Mouse (Mus musculus): Measurements from ENCODE around the gene Tmem145.

Gene Tmem145

DNA sequence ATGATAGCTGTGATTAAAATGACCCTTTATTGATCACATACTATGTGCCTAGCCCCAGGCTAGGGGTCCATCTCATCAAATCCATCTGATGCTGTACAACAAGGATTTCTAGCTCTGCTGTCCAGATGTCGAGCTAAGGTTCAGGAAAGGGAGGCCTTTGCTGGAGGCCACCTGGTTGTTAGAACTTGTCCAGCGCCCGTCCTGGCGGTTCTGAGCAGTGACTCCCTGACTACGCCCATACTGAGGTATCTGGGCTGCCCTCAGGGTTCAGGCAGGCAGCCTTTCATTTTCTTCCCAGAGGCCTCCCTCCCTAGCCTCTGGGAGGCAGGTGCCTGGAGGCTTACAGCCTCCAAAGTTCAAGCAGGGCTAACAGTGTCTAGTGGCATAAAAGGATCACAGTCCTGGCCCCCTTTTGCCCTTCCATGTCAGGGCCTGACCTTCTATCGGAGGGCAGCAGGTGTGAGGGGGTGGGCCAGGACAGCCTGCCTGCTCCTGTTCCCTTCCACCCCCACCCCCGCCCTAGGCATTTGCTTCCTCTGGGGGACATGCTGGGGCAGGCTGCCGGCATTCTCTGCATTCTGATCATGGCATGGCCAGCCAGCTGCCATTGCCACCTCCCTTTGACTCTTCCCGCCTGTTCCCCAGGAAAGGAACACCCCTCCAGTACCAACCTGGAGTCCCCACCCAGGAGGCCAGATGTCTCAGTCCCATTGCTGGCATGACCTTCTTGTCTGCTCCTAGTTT, 30.2 kb upstream of the Tmem145 start:
- ATAC-seq (ENCODE audit: low TSS enrichment), result no peak

DNA sequence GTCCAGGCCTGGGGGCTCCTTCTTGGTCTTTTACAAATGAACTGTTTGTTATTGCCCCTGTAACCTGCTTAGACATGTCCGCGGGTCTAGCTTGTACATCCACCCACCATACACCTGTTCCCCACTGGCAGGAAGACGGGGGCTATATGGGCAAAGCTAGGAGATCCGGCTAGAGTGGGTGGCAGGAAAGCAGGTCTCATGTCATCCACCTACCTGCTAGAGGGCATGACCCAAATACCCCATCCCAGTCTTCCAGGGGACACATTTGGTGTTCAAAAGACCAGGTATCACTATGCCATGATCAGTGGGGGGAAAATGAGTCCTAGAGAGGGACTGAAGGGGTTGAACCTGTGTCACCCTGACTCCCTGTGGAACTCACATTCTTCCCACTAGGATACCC, 28.5 kb upstream of the Tmem145 start:
- no peak for ATAC-seq (ENCODE audit: low TSS enrichment)

DNA sequence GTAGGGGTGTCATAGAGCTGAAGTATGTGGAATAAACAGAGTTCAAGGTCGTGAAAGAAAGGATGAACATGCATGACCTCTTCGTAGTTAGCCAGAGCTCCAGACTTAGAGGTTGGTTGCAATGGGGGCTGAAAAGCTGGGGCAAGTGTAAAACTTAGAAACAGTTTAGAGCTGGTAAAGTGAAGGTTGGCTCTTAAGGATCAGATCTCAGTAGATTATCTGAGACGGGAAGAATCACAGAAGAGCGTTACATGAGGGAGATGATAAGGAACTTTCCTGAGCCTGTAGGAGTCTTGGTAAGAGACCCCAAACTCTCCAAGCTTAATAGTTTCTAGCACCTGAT, 27.9 kb upstream of the Tmem145 start:
- no peak for ATAC-seq (ENCODE audit: low TSS enrichment)

DNA sequence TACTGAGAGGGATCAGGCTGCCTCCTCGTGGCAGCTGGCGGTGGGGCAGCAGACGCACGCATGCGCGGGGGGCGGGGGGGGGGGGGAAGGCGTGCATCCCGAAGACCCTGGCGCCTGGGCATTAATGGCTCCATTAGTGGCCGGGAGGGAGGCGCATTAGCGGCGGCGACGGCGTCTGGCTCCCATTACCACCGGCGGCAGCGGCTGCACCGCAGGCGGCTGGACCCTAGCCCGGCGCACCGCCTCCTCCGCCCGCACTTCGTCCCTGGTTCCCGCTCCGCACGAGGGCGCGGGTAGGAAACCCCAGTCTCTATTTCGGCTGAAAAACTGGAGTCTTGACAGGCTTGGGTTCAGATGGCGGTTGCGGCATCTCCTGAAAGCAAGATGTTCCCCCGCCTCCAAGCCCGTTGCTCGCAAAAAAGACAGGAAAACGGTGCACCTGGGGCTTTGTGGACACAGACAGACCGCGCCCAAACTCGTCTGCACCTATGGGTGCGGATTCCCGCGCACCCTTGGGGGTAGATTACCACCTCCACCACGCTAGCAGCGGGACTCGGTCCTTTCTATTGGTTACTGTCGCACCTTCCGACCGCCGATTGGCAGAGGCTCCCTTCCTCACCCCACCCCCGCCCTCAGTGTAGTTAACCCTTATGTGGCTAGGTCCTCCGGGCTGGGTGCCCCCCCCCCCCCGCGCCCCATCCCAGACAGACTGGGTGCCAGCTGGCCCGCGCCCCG, 27.4 kb upstream of the Tmem145 start:
- ATAC-seq (ENCODE audit: low TSS enrichment), result peak; percentile 11

DNA sequence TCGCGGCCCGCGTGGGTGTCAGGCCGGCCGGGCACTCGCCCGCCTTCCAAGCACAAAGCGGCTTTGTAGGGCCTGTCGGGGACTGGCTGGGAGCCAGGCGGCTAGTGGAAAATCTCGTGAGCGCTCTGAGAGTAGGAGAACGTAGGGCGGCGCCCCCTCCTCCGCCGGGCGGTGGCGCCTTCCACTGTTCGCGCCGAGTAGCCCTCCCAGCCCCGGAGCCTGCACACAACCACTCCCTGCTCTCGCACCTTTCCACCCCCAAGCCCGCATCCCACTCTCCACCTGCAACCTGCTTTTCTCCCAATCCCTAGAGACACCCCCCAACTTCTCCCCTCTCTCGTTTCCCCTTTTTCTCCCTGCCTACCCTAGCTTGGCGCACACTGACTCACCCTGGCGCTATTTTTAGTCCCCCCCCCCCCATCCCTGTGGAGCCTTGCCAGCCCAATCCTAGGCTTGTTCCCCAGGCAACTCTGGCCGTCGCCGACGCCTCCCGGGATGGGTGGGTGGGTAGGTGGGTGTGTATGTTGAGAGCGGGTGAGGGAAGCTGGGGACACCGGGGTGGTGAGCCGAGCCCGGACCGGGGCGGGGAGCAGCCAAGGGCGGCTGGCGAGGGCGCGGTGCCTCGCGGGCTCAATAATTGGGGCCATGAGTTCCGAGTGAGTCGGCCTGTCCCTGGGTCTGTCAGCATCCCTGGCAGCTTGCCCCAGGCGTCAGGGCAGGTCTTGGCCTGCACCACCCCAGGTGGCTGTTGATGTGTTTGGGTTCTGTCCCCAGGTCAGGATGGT, 26.6 kb upstream of the Tmem145 start:
- ATAC-seq (ENCODE audit: low TSS enrichment), result peak; percentile 21

DNA sequence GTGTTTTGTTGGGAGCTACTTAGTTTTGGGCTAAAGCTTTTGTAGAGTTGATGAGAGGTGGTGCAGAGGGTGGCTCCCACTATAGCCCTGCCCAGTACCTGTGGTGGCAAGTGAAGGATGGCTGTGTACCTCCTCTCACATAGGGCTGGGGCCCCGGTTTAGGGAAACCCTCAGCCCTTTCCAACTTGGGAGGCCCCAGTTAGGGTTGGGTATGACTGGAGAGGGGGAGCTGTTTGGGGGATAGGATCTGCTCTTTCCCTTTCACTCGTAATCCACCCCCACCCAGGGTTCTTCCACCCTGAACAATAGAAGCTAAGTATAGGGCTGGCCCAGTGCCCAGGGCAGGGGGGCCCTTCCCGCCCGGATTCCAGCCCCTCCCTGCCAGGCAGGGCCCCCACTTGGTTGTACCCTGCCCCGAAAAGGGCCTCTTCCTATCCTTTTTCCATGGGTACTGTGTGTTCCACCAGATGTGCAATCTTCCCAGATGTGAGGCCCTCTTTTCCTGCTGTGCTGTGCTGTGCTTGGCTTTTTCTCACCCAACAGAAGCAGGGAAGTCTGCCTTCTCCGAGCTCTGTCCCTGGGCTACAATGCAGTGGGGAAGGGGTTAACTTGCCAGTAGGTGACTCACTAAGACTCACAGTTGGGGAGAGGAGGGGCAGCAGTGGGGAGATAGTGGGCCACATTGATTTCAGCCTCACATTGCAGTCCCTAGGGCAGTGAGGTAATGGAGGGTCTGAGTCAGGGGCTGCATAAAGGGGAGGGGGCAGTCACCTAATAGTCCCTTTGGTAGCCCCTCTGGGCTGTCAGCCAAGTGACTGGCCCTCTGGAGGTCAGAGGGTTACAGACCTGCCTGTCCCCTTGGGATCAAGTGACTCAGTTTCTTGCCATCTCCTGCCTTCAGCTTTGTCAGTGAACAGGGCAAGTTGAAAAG, 25.8 kb upstream of the Tmem145 start:
- no peak for ATAC-seq (ENCODE audit: low TSS enrichment)

DNA sequence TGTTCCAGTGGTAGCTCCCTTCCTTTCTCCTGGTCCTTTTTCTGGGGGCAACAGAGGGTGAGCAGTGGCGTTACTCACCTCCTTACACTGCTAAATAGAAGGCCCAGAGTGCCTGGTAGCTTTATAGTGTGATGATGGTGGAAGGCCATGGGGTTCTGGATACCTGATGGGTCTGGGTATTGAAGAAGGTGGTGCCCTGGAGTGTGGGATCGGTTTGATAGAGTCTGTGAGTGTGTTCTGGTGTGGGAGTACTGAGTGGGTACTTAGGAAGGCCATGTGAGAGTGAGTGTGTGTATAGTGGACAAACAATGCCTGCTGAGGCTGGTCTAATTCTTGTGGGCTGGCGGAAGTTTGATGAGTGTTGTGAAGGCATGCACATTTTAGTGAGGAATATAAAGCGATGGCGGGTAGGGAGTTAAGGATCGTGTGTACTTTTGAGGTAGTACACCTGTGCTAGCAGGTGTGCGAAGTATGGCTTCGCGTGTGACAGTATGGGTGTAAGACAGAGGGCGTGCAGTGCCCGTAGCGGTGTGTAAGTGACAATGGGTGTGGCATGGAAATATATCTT, 24.7 kb upstream of the Tmem145 start:
- no peak for ATAC-seq (ENCODE audit: low TSS enrichment)

DNA sequence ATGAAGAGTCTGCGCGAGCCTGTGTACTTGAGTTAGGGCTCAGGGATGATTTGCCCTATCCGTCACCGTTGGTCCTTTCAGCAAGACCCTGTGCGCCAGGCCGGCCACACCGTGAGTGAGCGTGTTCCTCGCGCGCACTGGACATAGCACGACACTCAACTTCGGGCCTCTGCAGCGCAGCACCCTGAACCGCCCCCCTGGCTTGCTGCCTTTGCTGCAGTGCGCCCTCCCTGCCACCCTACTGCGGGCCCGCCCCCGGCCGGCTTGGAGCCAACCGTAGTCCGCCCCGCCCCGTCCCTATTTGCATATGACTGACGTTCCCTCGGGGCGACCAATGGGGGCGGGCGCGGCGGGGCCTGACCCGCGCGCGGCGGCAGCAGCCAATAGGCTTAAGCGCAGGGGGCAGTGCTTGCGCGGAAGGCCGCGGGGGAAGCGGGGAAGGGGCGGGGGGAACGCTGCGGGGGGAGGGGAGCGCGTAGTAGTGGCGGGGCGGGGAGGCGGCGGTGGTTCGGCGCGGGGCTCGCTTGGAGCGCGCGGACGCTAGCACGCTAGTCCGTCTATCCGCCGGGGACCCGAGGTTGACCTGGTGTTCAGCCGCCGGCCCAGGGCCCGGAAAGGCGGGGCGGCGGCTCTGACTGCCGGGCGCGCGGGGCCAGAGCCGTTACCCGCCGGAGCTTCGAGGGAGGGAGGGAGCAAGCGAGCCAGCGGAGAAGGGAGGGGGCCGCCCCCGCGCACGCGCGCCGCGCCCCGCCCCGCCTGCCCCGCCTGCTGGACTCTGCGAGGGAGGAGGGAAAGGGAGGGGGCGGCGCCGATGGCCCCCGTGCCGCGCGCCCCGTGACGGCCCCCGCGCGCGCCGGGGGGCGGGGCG, 23.9 kb upstream of the Tmem145 start:
- peak; percentile 25 for ATAC-seq (ENCODE audit: low TSS enrichment)

DNA sequence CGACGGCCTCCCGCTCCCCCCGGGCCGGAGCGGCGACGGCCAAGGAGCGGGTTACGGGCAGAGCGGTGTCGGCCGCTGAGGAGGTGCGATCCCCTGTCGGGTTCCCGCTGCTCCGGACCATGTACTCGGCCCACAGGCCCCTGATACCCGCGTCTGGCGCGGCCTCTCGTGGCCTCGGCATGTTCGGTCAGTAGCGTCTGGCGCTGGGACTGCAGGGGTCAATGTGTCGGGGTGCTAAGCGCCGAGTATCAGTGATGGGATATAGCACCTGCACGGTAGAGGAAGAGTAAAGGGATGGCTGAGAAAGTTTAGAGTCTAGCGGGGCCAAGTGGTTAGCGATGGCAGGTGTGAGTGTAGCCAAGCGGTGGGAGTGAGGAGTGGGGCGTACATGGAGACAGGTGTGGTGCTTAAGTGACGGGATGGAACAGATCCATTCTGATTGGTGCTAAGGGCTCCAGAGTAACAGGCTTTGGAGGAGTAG, 23.1 kb upstream of the Tmem145 start:
- no peak for ATAC-seq (ENCODE audit: low TSS enrichment)

DNA sequence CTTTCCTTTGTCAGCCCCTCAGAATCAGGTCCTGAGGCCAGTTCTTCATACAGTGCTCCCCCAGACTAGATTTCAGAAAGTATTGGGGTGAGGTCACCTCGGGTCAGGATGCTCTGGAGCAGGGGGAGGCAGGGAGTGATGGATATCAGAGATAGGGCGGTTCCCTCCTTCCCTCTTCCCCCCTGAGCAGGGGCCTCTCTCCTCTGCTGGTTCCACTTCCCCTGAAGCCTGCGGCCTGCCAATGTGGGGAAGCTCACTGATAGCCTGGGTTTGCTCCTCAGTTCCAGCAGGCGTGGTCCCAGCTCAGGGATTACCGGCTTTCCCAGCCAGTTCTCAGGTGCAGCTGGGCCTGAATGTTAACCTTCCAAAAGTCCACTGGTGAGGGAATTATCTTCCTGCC, 22.3 kb upstream of the Tmem145 start:
- ATAC-seq (ENCODE audit: low TSS enrichment), result no peak

DNA sequence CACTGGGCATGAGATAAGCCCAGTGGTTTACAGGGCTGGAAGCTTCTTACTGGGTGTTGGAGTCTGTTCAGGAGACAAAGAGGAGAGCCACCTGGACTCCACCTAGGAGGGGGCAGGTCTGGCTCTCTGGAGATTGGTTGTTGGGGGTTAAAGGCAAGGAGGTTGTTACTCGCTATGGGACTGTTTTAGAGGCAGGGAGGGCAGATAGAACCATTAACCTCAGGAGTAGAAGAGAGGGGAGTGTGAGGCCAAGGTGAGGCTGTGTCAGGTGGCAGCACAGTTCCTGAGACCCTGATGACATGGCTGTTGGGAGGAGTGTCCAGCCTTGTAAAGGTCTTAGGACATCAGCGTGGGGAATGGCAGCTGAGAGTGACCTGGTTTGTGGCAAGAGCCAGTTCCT, 21.7 kb upstream of the Tmem145 start:
- ATAC-seq (ENCODE audit: low TSS enrichment), result no peak

DNA sequence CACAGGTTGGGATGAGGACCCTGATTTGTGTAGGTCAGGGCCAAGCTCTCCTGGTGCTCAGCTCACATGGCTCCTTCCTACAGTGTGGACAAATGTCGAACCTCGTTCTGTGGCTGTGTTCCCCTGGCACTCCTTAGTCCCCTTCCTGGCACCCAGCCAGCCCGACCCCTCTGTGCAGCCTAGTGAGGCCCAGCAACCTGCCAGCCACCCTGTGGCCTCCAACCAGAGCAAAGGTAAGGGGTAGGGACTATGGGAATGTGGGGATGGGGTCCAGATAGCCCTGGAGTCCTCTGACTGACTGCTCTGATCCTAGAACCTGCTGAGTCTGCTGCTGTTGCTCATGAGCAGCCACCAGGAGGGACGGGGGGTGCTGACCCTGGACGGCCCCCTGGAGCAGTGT, 21.1 kb upstream of the Tmem145 start:
- ATAC-seq (ENCODE audit: low TSS enrichment), result no peak

DNA sequence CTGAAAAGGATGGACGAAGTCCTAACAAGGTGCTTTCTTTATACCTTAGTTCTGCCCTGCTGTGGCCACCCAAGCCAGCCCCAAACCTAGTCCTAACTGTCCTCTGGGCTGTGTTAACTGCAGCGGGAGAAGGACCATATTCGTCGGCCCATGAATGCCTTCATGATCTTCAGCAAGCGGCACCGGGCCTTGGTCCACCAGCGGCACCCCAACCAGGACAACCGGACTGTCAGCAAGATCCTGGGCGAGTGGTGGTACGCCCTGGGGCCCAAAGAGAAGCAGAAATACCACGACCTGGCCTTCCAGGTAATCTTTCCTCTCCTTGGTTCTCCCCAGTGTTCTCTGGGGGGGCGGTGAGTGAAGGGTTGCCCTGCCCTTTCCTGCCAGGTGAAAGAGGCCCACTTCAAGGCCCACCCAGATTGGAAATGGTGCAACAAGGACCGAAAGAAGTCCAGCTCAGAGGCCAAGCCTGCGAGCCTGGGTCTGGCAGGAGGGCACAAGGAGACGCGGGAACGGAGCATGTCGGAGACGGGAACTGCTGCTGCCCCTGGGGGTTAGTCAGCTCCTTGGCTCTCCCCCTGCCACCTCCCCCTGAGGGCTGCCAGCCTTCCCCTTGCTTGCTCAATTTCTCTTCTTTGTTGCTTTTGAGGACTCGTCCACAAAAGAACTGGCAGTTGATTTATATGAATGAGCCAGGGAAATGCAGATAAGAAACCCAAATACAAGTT, 20.2 kb upstream of the Tmem145 start:
- ATAC-seq (ENCODE audit: low TSS enrichment), result no peak

DNA sequence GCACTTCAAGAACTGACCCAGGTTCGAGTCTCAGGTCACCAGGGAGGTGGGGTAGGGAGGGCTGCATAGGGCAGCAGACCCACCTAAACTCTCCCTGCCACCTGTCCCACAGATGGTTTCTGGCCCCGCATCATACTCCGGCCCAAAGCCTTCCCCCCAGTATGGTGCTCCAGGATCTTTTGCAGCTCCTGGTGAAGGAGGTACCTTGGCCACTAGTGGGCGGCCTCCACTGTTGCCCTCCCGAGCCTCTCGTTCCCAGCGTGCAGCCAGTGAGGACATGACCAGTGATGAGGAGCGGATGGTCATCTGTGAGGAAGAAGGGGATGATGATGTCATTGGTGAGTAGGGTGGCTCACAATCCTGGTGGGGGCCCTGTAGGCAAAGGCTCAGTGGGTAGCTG, 18.9 kb upstream of the Tmem145 start:
- ATAC-seq (ENCODE audit: low TSS enrichment), result no peak

DNA sequence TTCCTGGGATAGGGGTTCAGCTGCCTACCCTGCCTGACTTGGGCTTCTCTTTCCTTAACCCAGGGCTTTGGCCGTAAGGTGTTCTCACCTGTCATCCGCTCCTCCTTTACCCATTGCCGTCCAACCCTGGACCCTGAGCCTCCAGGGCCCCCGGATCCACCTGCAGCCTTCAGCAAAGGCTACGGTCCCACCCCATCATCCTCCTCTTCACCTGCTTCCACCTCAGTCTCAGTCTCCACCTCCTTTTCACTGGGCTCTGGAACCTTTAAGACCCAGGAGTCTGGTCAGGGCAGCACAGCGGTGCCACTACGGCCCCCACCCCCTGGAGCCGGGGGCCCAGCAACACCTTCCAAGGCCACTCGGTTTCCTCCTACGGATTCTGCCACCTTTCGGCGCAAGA, 17.9 kb upstream of the Tmem145 start:
- no peak for ATAC-seq (ENCODE audit: low TSS enrichment)

DNA sequence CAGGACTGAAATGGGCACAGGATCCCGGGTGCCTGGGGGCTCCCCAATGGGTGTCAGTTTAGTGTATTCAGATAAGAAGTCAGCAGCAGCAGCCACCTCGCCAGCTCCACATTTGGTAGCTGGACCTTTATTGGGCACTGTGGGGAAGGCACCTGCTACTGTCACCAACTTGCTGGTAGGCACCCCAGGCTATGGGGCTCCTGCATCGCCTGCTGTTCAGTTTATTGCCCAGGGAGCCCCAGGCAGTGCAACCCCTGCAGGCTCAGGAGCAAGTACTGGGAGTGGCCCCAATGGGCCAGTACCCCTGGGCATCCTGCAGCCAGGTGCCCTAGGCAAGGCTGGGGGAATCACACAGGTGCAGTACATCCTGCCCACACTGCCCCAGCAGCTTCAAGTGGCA, 17.2 kb upstream of the Tmem145 start:
- ATAC-seq (ENCODE audit: low TSS enrichment), result no peak

DNA sequence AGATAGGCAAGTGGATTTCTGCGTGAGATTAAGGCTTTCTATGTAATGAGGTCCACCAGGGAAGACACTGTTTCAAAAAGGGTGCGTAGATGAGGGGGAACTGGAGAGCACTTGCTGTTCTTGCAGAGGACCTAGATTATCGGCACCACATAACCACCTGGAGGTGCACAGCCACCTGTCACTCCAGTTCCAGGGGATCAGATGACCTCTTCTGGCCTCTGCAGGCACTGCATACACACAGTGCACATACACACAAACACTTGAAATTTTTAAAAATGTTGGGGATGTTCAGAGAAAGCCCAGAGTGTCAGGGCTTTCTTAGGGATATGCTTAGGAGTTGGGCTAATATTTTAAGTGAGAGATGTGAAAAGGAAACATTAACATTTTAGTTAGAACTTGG, 16.0 kb upstream of the Tmem145 start:
- no peak for ATAC-seq (ENCODE audit: low TSS enrichment)

DNA sequence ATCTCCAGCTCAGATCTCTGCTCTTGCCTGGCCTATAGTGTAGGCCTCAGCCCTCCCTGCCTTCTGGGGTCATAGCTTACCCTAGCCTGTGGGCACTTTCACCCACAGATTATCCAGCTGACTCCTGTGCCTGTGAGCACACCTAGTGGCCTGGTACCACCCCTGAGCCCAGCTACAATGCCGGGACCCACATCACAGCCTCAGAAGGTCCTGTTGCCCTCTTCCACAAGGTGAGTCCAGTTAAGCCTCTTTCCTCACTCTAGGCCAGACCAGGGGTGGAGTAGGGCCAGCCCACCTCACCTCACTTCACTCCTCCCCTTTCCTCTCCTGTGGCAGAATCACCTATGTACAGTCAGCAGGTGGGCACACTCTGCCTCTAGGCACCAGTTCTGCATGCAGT, 15.4 kb upstream of the Tmem145 start:
- ATAC-seq (ENCODE audit: low TSS enrichment), result no peak

DNA sequence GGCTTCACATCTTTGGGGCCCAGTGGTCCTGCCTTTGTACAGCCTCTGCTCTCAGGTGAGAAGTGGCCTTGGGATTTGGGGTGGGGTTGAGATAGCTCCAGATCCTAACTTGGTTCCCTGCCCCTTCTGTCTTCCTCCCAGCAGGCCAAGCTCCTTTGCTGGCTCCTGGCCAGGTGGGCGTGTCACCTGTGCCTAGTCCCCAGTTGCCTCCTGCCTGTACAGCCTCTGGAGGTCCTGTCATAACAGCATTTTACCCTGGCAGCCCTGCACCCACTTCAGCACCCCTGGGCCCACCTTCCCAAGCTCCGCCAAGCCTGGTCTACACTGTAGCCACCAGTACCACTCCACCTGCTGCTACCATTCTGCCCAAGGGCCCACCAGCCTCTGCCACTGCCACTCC, 15.0 kb upstream of the Tmem145 start:
- no peak for ATAC-seq (ENCODE audit: low TSS enrichment)

DNA sequence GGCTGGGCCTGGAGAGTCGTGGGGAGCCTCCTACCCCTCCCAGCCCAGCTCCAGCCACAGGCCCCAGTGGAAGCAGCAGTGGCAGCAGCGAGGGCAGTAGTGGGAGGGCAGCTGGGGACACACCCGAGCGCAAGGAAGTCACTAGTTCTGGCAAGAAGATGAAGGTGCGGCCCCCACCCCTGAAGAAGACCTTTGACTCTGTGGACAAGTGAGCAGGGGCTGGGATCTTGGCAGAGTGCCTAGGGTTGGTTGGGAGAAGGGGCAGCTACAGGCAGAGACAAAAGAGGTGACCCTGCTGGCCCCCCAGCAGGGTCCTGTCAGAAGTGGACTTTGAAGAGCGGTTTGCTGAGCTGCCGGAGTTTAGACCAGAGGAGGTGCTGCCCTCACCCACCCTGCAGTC, 13.8 kb upstream of the Tmem145 start:
- ATAC-seq (ENCODE audit: low TSS enrichment), result no peak

All from frontal cortex, adult (tissue).